Mouse (Mus musculus) WW6 (cell line): ENCODE measurements around the gene Gm47955.

ENCODE experiments used
- DNase-seq: peaks from one replicate; pipeline ENCODE4 v3.0.0-alpha.2; 2013; ENCODE audit warnings: low read depth, low spot score

Gene Gm47955

GRCm38 (mm10) chr1:82992093-82992492 is 32.0 kb downstream of the Gm47955 start:
- no peak for DNase-seq

- DNase-seq = no peak
These were observed 33.9 kb downstream of the Gm47955 start for GRCm38 (mm10) chr1:82993947-82994346.

- DNase-seq = peak; percentile 7
These were observed 40.2 kb downstream of the Gm47955 start, which contains the start of gene Gm47959 for GRCm38 (mm10) chr1:83000306-83000705. Gene Gm47959, plus strand, starts transcription at chr1:83000548.

GRCm38 (mm10) chr1:83006218-83007179 is 46.4 kb downstream of the Gm47955 start:
- DNase-seq = no peak

- DNase-seq = no peak
These were observed 47.4 kb downstream of the Gm47955 start for GRCm38 (mm10) chr1:83007471-83007870.
